Mouse (Mus musculus) brain, embryonic 14.5 days (tissue): ENCODE data around the gene Ndufa9.

Source experiments
- CTCF ChIP-seq: fragments of 200-500 bp; IDR thresholded peaks from 2 replicates; pipeline ENCODE4 v1.5.1; 2012; ENCODE audit warnings: inconsistent platforms, mild to moderate bottlenecking, moderate library complexity, borderline replicate concordance; ENCODE audit not compliant: insufficient read depth, insufficient read length; ENCODE audit errors: extremely low read depth
- POLR2A ChIP-seq: fragments of 200-500 bp; IDR thresholded peaks from 2 replicates; pipeline ENCODE4 v1.6.1; 2012; ENCODE audit warnings: mild to moderate bottlenecking, inconsistent platforms, borderline replicate concordance; ENCODE audit not compliant: poor library complexity, insufficient read depth, insufficient read length, severe bottlenecking; ENCODE audit errors: extremely low read depth

DNA sequence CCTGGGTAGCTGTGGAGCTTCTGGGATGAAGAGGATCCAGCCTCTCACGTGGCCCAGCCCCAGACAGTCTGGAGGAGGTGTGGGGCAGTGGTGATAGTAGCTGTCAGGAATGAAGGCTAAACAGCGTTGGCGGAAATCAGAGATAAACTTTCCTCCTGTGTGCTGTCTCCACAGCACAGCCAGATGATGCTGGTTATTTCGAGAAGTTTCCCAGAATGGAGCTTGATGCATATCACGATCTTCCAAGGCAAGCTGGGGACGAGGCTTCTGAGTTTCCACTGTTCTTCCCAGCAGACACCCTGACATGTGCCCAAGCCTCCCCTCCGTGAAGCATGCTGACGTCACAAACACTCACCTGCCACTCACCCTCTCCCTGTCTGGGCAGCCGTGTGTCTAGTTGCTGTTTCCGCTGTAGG lies 65.3 kb downstream of the Ndufa9 start:
- TF ChIP-seq CTCF: no peak
- TF ChIP-seq POLR2A: no peak
